Mouse (Mus musculus): ENCODE results near the gene Tfpt.

- TF ChIP-seq POLR2A (IDR thresholded peaks at IDR 0.05; ENCODE audit: insufficient read depth, low read depth, low read length) (no peak), CTCF (IDR thresholded peaks at IDR 0.05; ENCODE audit: insufficient read depth, low read depth, low read length) (no peak)
These were observed 28.6 kb downstream of the Tfpt start for GRCm38 (mm10) chr7:3601119-3601518.

Measured in olfactory bulb, adult 2 months (tissue).